Mouse (Mus musculus) ovary, postnatal 10 days (tissue): Measurements from ENCODE around the gene Vmn1r103.
"Not testable (repeated sequence)": the region's sequence is repeated elsewhere in the genome, so short reads cannot be mapped to it uniquely, and the experiment has no call there.

Experiments
- DNase-seq: peaks from one replicate; pipeline ENCODE4 v3.0.0; 2022; ENCODE audit warnings: low spot score

The Vmn1r103 gene

DNA sequence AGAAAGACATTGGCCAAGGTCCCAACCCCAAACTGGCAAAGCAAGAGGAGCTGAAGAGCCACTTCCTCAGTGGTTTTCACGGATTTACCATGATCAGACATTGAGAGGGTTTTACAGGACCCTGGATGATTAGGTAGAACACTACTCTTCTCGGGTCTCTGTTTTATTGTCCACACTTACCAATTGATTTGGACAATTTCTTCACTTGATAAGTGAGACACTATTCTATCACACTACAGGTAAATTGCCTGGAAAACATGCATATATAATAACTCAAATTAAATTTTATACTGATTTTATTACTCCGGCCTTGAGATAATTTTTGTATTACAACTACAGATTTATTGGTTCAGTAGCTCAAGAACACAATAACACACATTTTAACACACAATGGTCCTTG, at the start of gene Vmn1r103:
TSS of gene Vmn1r103 (minus strand) at position 101 of the 400 bp plus-strand sequence.
- not testable (repeated sequence) for DNase-seq

GRCm38 (mm10) chr7:20545657-20546056, 35.3 kb upstream of the Vmn1r103 start, which contains the start of gene Gm5726:
Gene Gm5726, minus strand, starts transcription at chr7:20545757.
- DNase-seq, result not testable (repeated sequence)

- not testable (repeated sequence) for DNase-seq
Measured at GRCm38 (mm10) chr7:20533537-20533936, 23.2 kb upstream of the Vmn1r103 start, which contains the start of gene Vmn1r104. Gene Vmn1r104, plus strand, starts transcription at chr7:20533837.

DNA sequence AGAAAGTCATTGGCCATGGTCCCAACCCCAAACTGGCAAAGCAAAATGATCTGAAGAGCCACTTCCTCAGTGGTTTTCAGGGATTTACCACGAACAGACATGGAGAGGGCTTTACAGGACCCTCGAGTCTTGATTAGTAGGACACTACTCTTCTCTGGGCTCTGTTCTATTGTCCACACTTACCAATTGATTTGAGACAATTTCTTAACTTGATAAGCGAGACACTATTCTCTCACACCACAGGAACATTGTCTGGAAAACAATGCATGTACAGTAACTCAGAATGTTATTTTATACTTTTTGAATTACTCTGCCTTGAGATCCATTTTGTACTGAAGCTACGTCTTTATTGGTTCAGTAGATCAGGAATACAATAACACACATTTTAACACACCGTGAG, 35.5 kb downstream of the Vmn1r103 start, which contains the start of gene Gm10670:
TSS of gene Gm10670 (minus strand) at position 101 of the 400 bp plus-strand sequence.
- DNase-seq, result not testable (repeated sequence)
